Mouse (Mus musculus): ENCODE results near the gene Rab15. TPM values are rescaled to one million over a fixed set of nuclear protein-coding genes. Genes with fewer than 3 reads are reported as not detected.
A peak's percentile ranks its signal among the peaks of the same experiment; 100 is the strongest.

Rab15 gene
- polyA plus RNA-seq, 1 experiment from 2014 or later = 53.8 TPM

- ATAC-seq = no peak
Measured at GRCm38 (mm10) chr12:76852419-76852818, 29.7 kb upstream of the Rab15 start.

GRCm38 (mm10) chr12:76844346-76845061 is 21.8 kb upstream of the Rab15 start:
- no peak overlapping the region for H3K4me3 ChIP-seq (ENCODE audit: low read depth, low read length)
- no peak overlapping the region for H3K27ac ChIP-seq (ENCODE audit: low read length)
- H3K27me3 ChIP-seq (ENCODE audit: control insufficient read depth, insufficient read depth, low read depth, low read length) = no peaks in the 10 kb centered on the region
- no peaks in the 10 kb centered on the region for H3K4me1 ChIP-seq (ENCODE audit: control insufficient read depth, insufficient read depth, low read length)
- no peak overlapping the region for H3K9ac ChIP-seq (ENCODE audit: low read depth, low read length)
- H3K36me3 ChIP-seq (ENCODE audit: control insufficient read depth, insufficient read depth, low read length) = no peaks in the 10 kb centered on the region; the same call in 1 of the 2 replicates
- ATAC-seq = no peak
- no peaks in the 10 kb centered on the region for H3K9me3 ChIP-seq (replicated peaks; ENCODE audit: control insufficient read depth, low read length, poor library complexity, severe bottlenecking)
- no peak overlapping the region for H3K4me2 ChIP-seq (ENCODE audit: low read length)
- WGBS = 89% methylated on average over 15 of the region's 15 CpGs

More at GRCm38 (mm10) chr12:76852419-76852818, 29.7 kb upstream of the Rab15 start:
- Histone ChIP-seq H3K4me1 (ENCODE audit: control insufficient read depth, insufficient read depth, low read length) (no peaks in the 10 kb centered on the region), H3K9me3 (replicated peaks; ENCODE audit: control insufficient read depth, low read length, poor library complexity, severe bottlenecking) (no peaks in the 10 kb centered on the region), H3K4me3 (ENCODE audit: low read depth, low read length) (no peak overlapping the region), H3K4me2 (ENCODE audit: low read length) (no peak overlapping the region), H3K36me3 (ENCODE audit: control insufficient read depth, insufficient read depth, low read length) (no peaks in the 10 kb centered on the region), H3K27me3 (ENCODE audit: control insufficient read depth, insufficient read depth, low read depth, low read length) (no peaks in the 10 kb centered on the region), H3K27ac (ENCODE audit: low read length) (no peak overlapping the region), H3K9ac (ENCODE audit: low read depth, low read length) (no peak overlapping the region)
- 96% methylated on average over 2 of the region's 2 CpGs for WGBS

GRCm38 (mm10) chr12:76840081-76840480 is 17.4 kb upstream of the Rab15 start:
- no peak for ATAC-seq
- no peak overlapping the region for H3K4me3 ChIP-seq (ENCODE audit: low read depth, low read length)
- H3K27ac ChIP-seq (ENCODE audit: low read length) = no peak overlapping the region
- H3K27me3 ChIP-seq (ENCODE audit: control insufficient read depth, insufficient read depth, low read depth, low read length) = no peaks in the 10 kb centered on the region
- H3K4me2 ChIP-seq (ENCODE audit: low read length) = no peak overlapping the region
- no peaks in the 10 kb centered on the region; the same call in 1 of the 2 replicates for H3K36me3 ChIP-seq (ENCODE audit: control insufficient read depth, insufficient read depth, low read length)
- no peak overlapping the region for H3K9ac ChIP-seq (ENCODE audit: low read depth, low read length)
- peaks cover 11% of the 10 kb centered on the region for H3K4me1 ChIP-seq (ENCODE audit: control insufficient read depth, insufficient read depth, low read length)
- WGBS = 80% methylated on average over 6 of the region's 6 CpGs
- no peaks in the 10 kb centered on the region for H3K9me3 ChIP-seq (replicated peaks; ENCODE audit: control insufficient read depth, low read length, poor library complexity, severe bottlenecking)

- Histone ChIP-seq H3K9me3 (replicated peaks; ENCODE audit: control insufficient read depth, low read length, poor library complexity, severe bottlenecking) (no peaks in the 10 kb centered on the region), H3K36me3 (ENCODE audit: control insufficient read depth, insufficient read depth, low read length) (no peaks in the 10 kb centered on the region; the same call in 1 of the 2 replicates), H3K9ac (ENCODE audit: low read depth, low read length) (no peak overlapping the region), H3K4me1 (ENCODE audit: control insufficient read depth, insufficient read depth, low read length) (peaks cover 11% of the 10 kb centered on the region), H3K27me3 (ENCODE audit: control insufficient read depth, insufficient read depth, low read depth, low read length) (no peaks in the 10 kb centered on the region), H3K27ac (ENCODE audit: low read length) (no peak overlapping the region), H3K4me2 (ENCODE audit: low read length) (no peak overlapping the region), H3K4me3 (ENCODE audit: low read depth, low read length) (no peak overlapping the region)
- no peak for ATAC-seq
- WGBS = 97% methylated on average over 4 of the region's 4 CpGs
Measured at GRCm38 (mm10) chr12:76839298-76839697, 16.6 kb upstream of the Rab15 start.

- H3K4me3 ChIP-seq (ENCODE audit: low read depth, low read length) = peak overlapping the region; percentile 67
- ATAC-seq = no peak
- WGBS = 15% methylated on average over 21 of the region's 21 CpGs
Measured at GRCm38 (mm10) chr12:76837844-76838650, 15.3 kb upstream of the Rab15 start.

GRCm38 (mm10) chr12:76837101-76837843 is 14.6 kb upstream of the Rab15 start:
- H3K4me1 ChIP-seq (ENCODE audit: control insufficient read depth, insufficient read depth, low read length) = peaks cover 11% of the 10 kb centered on the region
- peak overlapping the region; percentile 67 for H3K4me3 ChIP-seq (ENCODE audit: low read depth, low read length)
- peak overlapping the region; percentile 86 for H3K27ac ChIP-seq (ENCODE audit: low read length)
- WGBS = under 1% methylated on average over 43 of the region's 43 CpGs
- peak; percentile 99 for ATAC-seq
- no peaks in the 10 kb centered on the region; the same call in 1 of the 2 replicates for H3K36me3 ChIP-seq (ENCODE audit: control insufficient read depth, insufficient read depth, low read length)
- peak overlapping the region; percentile 69 for H3K4me2 ChIP-seq (ENCODE audit: low read length)
- H3K9me3 ChIP-seq (replicated peaks; ENCODE audit: control insufficient read depth, low read length, poor library complexity, severe bottlenecking) = no peaks in the 10 kb centered on the region
- H3K9ac ChIP-seq (ENCODE audit: low read depth, low read length) = peak overlapping the region; percentile 74
- H3K27me3 ChIP-seq (ENCODE audit: control insufficient read depth, insufficient read depth, low read depth, low read length) = no peaks in the 10 kb centered on the region

More at GRCm38 (mm10) chr12:76837844-76838650, 15.3 kb upstream of the Rab15 start:
- H3K9me3 ChIP-seq (replicated peaks; ENCODE audit: control insufficient read depth, low read length, poor library complexity, severe bottlenecking) = no peaks in the 10 kb centered on the region
- H3K4me1 ChIP-seq (ENCODE audit: control insufficient read depth, insufficient read depth, low read length) = peaks cover 11% of the 10 kb centered on the region
- H3K27me3 ChIP-seq (ENCODE audit: control insufficient read depth, insufficient read depth, low read depth, low read length) = no peaks in the 10 kb centered on the region
- H3K27ac ChIP-seq (ENCODE audit: low read length) = peak overlapping the region; percentile 86; the same call in 1 of the 2 replicates
- no peaks in the 10 kb centered on the region; the same call in 1 of the 2 replicates for H3K36me3 ChIP-seq (ENCODE audit: control insufficient read depth, insufficient read depth, low read length)
- peak overlapping the region; percentile 69 for H3K4me2 ChIP-seq (ENCODE audit: low read length)
- H3K9ac ChIP-seq (ENCODE audit: low read depth, low read length) = peak overlapping the region; percentile 74

GRCm38 (mm10) chr12:76832704-76833103 is 10.0 kb upstream of the Rab15 start:
- no peak for ATAC-seq
- WGBS = 4% methylated on average over 3 of the region's 3 CpGs
- no peaks in the 10 kb centered on the region for H3K9me3 ChIP-seq (replicated peaks; ENCODE audit: control insufficient read depth, low read length, poor library complexity, severe bottlenecking)

GRCm38 (mm10) chr12:76825283-76825682 is 2.6 kb upstream of the Rab15 start:
- no peaks in the 10 kb centered on the region for H3K36me3 ChIP-seq (ENCODE audit: control insufficient read depth, insufficient read depth, low read length)
- no peak overlapping the region for H3K27ac ChIP-seq (ENCODE audit: low read length)
- H3K4me3 ChIP-seq (ENCODE audit: low read depth, low read length) = no peak overlapping the region
- H3K4me1 ChIP-seq (ENCODE audit: control insufficient read depth, insufficient read depth, low read length) = peaks cover 20% of the 10 kb centered on the region
- H3K9ac ChIP-seq (ENCODE audit: low read depth, low read length) = no peak overlapping the region
- no peak overlapping the region for H3K4me2 ChIP-seq (ENCODE audit: low read length)
- H3K27me3 ChIP-seq (ENCODE audit: control insufficient read depth, insufficient read depth, low read depth, low read length) = no peaks in the 10 kb centered on the region
- H3K9me3 ChIP-seq (replicated peaks; ENCODE audit: control insufficient read depth, low read length, poor library complexity, severe bottlenecking) = no peaks in the 10 kb centered on the region
- WGBS = 56% methylated on average over 4 of the region's 4 CpGs
- ATAC-seq = no peak

More at GRCm38 (mm10) chr12:76832704-76833103, 10.0 kb upstream of the Rab15 start:
- H3K27ac ChIP-seq (ENCODE audit: low read length) = no peak overlapping the region
- H3K27me3 ChIP-seq (ENCODE audit: control insufficient read depth, insufficient read depth, low read depth, low read length) = no peaks in the 10 kb centered on the region
- no peak overlapping the region for H3K4me3 ChIP-seq (ENCODE audit: low read depth, low read length)
- no peaks in the 10 kb centered on the region for H3K36me3 ChIP-seq (ENCODE audit: control insufficient read depth, insufficient read depth, low read length)
- no peak overlapping the region for H3K4me2 ChIP-seq (ENCODE audit: low read length)
- no peak overlapping the region for H3K9ac ChIP-seq (ENCODE audit: low read depth, low read length)
- no peaks in the 10 kb centered on the region for H3K4me1 ChIP-seq (ENCODE audit: control insufficient read depth, insufficient read depth, low read length)

Measured in midbrain, embryonic 16.5 days (tissue).